Mouse (Mus musculus): ENCODE measurements around the gene Gm5157. TPM values are rescaled to one million over a fixed set of nuclear protein-coding genes. Genes with fewer than 3 reads are reported as not detected.
"Not testable (repeated sequence)": the region's sequence is repeated elsewhere in the genome, so short reads cannot be mapped to it uniquely, and the experiment has no call there.

The Gm5157 gene
- polyA plus RNA-seq (2021): not detected

- ATAC-seq; H3K27me3 ChIP-seq; CTCF ChIA-PET; in situ Hi-C loops (cut with MboI; ENCODE audit: low pct_unique_long_range_greater_than_20kb); DNase-seq (ENCODE audit: low read depth, low spot score); POLR2A ChIA-PET: not testable (repeated sequence)
Measured at GRCm38 (mm10) chr7:21190323-21190722, at the start of gene Gm5157. Gm5157 (minus strand) TSS chr7:21190423.

GRCm38 (mm10) chr7:21161885-21162284, 28.3 kb downstream of the Gm5157 start, which contains the start of gene Vmn1r123:
Vmn1r123 (plus strand) TSS chr7:21162185.
- H3K27me3 ChIP-seq; DNase-seq (ENCODE audit: low read depth, low spot score); POLR2A ChIA-PET; ATAC-seq; in situ Hi-C loops (cut with MboI; ENCODE audit: low pct_unique_long_range_greater_than_20kb); CTCF ChIA-PET: not testable (repeated sequence)

Other genes with a start within 250 kb of the Gm5157 start
- gene Vmn1r119, start 178.0 kb downstream of the Gm5157 start, polyA plus RNA-seq (2021): not detected
- gene Vmn1r120, start 136.6 kb downstream of the Gm5157 start, polyA plus RNA-seq (2021): not detected
- not detected for gene Vmn1r121, start 91.9 kb downstream of the Gm5157 start, polyA plus RNA-seq (2021)
- gene Vmn1r122, start 56.3 kb downstream of the Gm5157 start, polyA plus RNA-seq (2021): not detected
- not detected for gene Vmn1r123, start 28.2 kb downstream of the Gm5157 start, polyA plus RNA-seq (2021)
- not detected for gene Vmn1r124, start 70.2 kb upstream of the Gm5157 start, polyA plus RNA-seq (2021)
- gene Vmn1r125, start 81.8 kb upstream of the Gm5157 start, polyA plus RNA-seq (2021): not detected
- gene Vmn1r126, start 111.0 kb upstream of the Gm5157 start, polyA plus RNA-seq (2021): not detected
- gene Vmn1r127, start 129.4 kb upstream of the Gm5157 start, polyA plus RNA-seq (2021): not detected
- not detected for gene Vmn1r128, start 158.9 kb upstream of the Gm5157 start, polyA plus RNA-seq (2021)
- gene Vmn1r129, start 170.9 kb upstream of the Gm5157 start, polyA plus RNA-seq (2021): not detected
- gene Gm6882, start 242.3 kb upstream of the Gm5157 start, polyA plus RNA-seq (2021): not detected